Mouse (Mus musculus) erythroblast, embryonic 14.5 days (primary cell): Measurements from ENCODE around the gene Eif1b.

ENCODE experiments used
- GATA1 ChIP-seq: IDR thresholded peaks from 2 replicates; pipeline ENCODE4 v1.6.1; 2012; ENCODE audit warnings: low read length, inconsistent platforms, mixed read lengths
- TAL1 ChIP-seq: IDR thresholded peaks from 3 replicates; pipeline ENCODE4 v1.6.1; 2012; ENCODE audit warnings: low read length, inconsistent platforms, mixed read lengths

- TF ChIP-seq GATA1 (no peak), TAL1 (no peak)
Measured at GRCm38 (mm10) chr9:120487076-120487475, 5.0 kb upstream of the Eif1b start.
